Mouse (Mus musculus) heart, postnatal 0 days (tissue): ENCODE data around the gene Stab2. TPM values are rescaled to one million over a fixed set of nuclear protein-coding genes. Genes with fewer than 3 reads are reported as not detected.

Experiments
- ATAC-seq: fragments of 200-750 bp; cut with Nextera tagmentation; 2 replicates; pipeline ENCODE4 v1.8.0; 2017; ENCODE audit warnings: low read depth, moderate number of reproducible peaks, moderate library complexity; ENCODE audit not compliant: insufficient read depth
- DNase-seq: peaks from one replicate; pipeline ENCODE4 v3.0.0-alpha.2; 2016; ENCODE audit warnings: low spot score
- H3K27ac ChIP-seq: fragments of 300-500 bp; sonication (generic); 2 replicates; pipeline ENCODE4 v1.5.1; 2014; ENCODE audit warnings: low read depth, mild to moderate bottlenecking
- H3K27me3 ChIP-seq: fragments of 300-500 bp; sonication (generic); 2 replicates; pipeline ENCODE4 v1.6.1; 2014; ENCODE audit warnings: low read length, mixed read lengths; ENCODE audit not compliant: control insufficient read depth, insufficient read depth
- H3K36me3 ChIP-seq: fragments of 300-500 bp; sonication (generic); replicated peaks from 2 replicates; pipeline ENCODE4 v1.6.1; 2014; ENCODE audit warnings: low read length, mixed read lengths; ENCODE audit not compliant: control insufficient read depth, insufficient read depth
- H3K4me1 ChIP-seq: fragments of 300-500 bp; sonication (generic); 2 replicates; pipeline ENCODE4 v1.6.1; 2014; ENCODE audit warnings: antibody characterized with exemption; ENCODE audit not compliant: control insufficient read depth, insufficient read depth
- H3K4me2 ChIP-seq: fragments of 300-500 bp; sonication (generic); 2 replicates; pipeline ENCODE4 v1.6.1; 2014; ENCODE audit warnings: low read depth, mild to moderate bottlenecking, low read length, moderate library complexity
- H3K4me3 ChIP-seq: fragments of 300-500 bp; sonication (generic); 2 replicates; pipeline ENCODE4 v1.5.1; 2014; ENCODE audit warnings: low read depth, low read length
- H3K9ac ChIP-seq: fragments of 300-500 bp; sonication (generic); replicated peaks from 2 replicates; pipeline ENCODE4 v1.6.1; 2014; ENCODE audit warnings: low read depth, low read length, mixed read lengths
- H3K9me3 ChIP-seq: fragments of 300-500 bp; sonication (generic); replicated peaks from 2 replicates; pipeline ENCODE4 v1.6.1; 2016; ENCODE audit warnings: low read length; ENCODE audit not compliant: control insufficient read depth
- CTCF ChIP-seq: IDR thresholded peaks from 2 replicates; pipeline ENCODE4 v1.5.1; 2016; ENCODE audit warnings: antibody characterized with exemption, control low read depth, low read depth
- EP300 ChIP-seq: IDR thresholded peaks from 2 replicates; pipeline ENCODE4 v1.6.1; 2016; ENCODE audit warnings: antibody characterized with exemption, low read depth
- WGBS: fragments of 180-500 bp; shearing (Covaris S2); extraction: QIAGEN DNeasy Blood & Tissue Kit; methylation state at CpG from one replicate; pipeline ENCODE4 v1.1.7; 2014; 5-methylcytosine and 5-hydroxymethylcytosine counted together
- polyA plus RNA-seq: library from polyadenylated mRNA; unstranded; fragments of >200 nt; fragmentation: Nextera tagmentation; extraction: Ambion mirVana; gene quantifications from 2 replicates; pipeline ENCODE4 v1.2.1, GENCODE M21; 2015
- total RNA-seq: library from RNA; depleted of rRNA; stranded (reverse); fragments of >200 nt; gene quantifications from 2 replicates; pipeline ENCODE4 v1.2.3, GENCODE M21; 2014; ENCODE audit warnings: low replicate concordance

The Stab2 gene
- total and polyA plus RNA-seq, 2 experiments from 2014 or later = 0.22 to 3.9 TPM

DNA sequence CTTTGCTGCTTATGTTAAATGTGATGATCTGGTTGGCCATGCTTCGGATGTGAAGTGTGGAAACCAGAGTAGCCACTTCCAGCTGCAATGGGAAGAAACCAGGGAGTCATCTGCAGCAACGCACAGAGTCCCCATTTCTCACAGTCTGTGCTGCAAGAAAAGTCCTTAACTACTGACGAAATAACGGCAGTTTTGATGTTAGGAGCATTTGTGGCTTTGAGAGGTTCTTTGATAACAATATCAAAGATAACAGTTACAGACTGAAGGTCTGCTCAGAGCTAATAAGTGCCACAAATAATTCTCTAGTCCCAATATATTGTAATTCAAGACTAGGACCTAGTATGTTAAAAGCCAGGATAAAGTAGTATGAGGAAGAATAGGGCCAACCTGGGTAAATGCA is 57.9 kb downstream of the Stab2 start:
- Histone ChIP-seq H3K36me3 (no peaks in the 10 kb centered on the region), H3K4me1 (no peaks in the 10 kb centered on the region), H3K9me3 (no peaks in the 10 kb centered on the region), H3K9ac (no peak overlapping the region), H3K27ac (no peak overlapping the region), H3K4me2 (no peak overlapping the region), H3K27me3 (no peaks in the 10 kb centered on the region), H3K4me3 (no peak overlapping the region)
- ATAC-seq (no peak), DNase-seq (no peak)
- WGBS = 45% methylated on average over 4 of the region's 4 CpGs
- TF ChIP-seq CTCF (no peak), EP300 (no peak)

- Histone ChIP-seq H3K9ac (no peak overlapping the region), H3K9me3 (no peaks in the 10 kb centered on the region), H3K36me3 (no peaks in the 10 kb centered on the region), H3K4me3 (no peak overlapping the region), H3K27ac (no peak overlapping the region), H3K4me1 (no peaks in the 10 kb centered on the region), H3K27me3 (no peaks in the 10 kb centered on the region), H3K4me2 (no peak overlapping the region)
- DNase-seq (no peak), ATAC-seq (no peak)
- TF ChIP-seq EP300 (no peak), CTCF (no peak)
- 62% methylated on average over 2 of the region's 2 CpGs for WGBS
Observed at GRCm38 (mm10) chr10:86947541-86947940, 60.3 kb downstream of the Stab2 start.

DNA sequence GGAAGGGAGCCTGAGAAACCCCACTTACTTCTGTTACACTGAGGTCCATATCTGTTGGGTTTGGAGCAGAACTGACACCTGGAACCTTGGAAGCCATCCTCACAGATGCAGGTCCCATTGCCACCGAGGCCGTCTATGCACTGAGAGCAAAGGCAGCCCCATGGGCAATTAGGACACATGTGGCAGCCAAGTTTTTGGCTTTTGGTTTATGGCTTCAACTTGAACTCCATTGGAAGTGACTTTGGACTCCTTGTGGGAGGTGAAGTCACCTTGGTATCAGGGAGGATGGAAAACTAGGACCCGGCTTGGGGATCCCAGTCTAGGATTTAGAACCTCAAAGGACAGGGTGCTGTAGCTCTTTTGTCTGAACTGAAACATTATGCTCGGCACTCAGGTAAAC is 67.2 kb downstream of the Stab2 start:
- H3K4me1 ChIP-seq = no peaks in the 10 kb centered on the region
- WGBS = 88% methylated on average over 4 of the region's 4 CpGs
- TF ChIP-seq EP300 = no peak
- TF ChIP-seq CTCF = no peak
- H3K36me3 ChIP-seq = no peaks in the 10 kb centered on the region
- H3K27me3 ChIP-seq = no peaks in the 10 kb centered on the region
- no peak for ATAC-seq
- H3K4me2 ChIP-seq = no peak overlapping the region
- no peak for DNase-seq
- H3K4me3 ChIP-seq = no peak overlapping the region
- no peaks in the 10 kb centered on the region for H3K9me3 ChIP-seq
- no peak overlapping the region for H3K9ac ChIP-seq
- no peak overlapping the region for H3K27ac ChIP-seq

DNA sequence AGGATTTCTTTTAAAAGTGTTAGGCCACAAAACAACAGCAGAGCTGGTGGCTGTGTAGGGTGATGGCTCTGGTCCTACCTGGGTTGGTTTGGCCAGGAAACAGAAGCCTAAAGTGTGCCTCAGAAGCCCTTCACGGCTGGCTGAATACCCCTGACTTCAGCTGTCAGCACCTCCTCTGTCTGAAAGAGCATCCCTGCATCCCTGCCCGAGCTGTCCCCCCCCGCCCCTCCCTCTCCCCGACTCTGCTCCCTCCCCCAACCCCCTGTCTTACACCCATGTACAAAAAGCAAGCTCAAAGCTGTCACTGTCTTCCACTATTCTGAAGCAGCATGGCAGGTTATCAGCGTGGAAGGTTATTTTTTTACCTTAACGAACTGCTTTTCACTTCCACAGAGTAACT is 73.4 kb downstream of the Stab2 start:
- Histone ChIP-seq H3K4me3 (no peak overlapping the region), H3K9me3 (no peaks in the 10 kb centered on the region), H3K9ac (no peak overlapping the region), H3K27me3 (no peaks in the 10 kb centered on the region), H3K27ac (no peak overlapping the region), H3K4me2 (no peak overlapping the region), H3K36me3 (no peaks in the 10 kb centered on the region), H3K4me1 (no peaks in the 10 kb centered on the region)
- ATAC-seq (no peak), DNase-seq (no peak)
- whole genome bisulfite sequencing = 40% methylated on average over 6 of the region's 6 CpGs
- TF ChIP-seq EP300 = no peak
- no peak for TF ChIP-seq CTCF

- ATAC-seq (no peak), DNase-seq (no peak)
- H3K9me3 ChIP-seq = no peaks in the 10 kb centered on the region
- no peak for TF ChIP-seq CTCF
- TF ChIP-seq EP300 = no peak
- no peaks in the 10 kb centered on the region for H3K27me3 ChIP-seq
- 46% methylated on average over 3 of the region's 3 CpGs for WGBS
- H3K4me2 ChIP-seq = no peak overlapping the region
- no peak overlapping the region for H3K9ac ChIP-seq
- H3K4me3 ChIP-seq = no peak overlapping the region
- no peak overlapping the region for H3K27ac ChIP-seq
- H3K36me3 ChIP-seq = no peaks in the 10 kb centered on the region
- H3K4me1 ChIP-seq = no peaks in the 10 kb centered on the region
Observed at GRCm38 (mm10) chr10:86933906-86934305, 73.9 kb downstream of the Stab2 start.

GRCm38 (mm10) chr10:86933180-86933695 is 74.6 kb downstream of the Stab2 start:
- peak; percentile 24; the same call in 1 of the 2 replicates for ATAC-seq
- Histone ChIP-seq H3K27me3 (no peaks in the 10 kb centered on the region), H3K4me2 (no peak overlapping the region), H3K4me1 (no peaks in the 10 kb centered on the region), H3K9me3 (no peaks in the 10 kb centered on the region), H3K4me3 (no peak overlapping the region), H3K27ac (no peak overlapping the region), H3K36me3 (no peaks in the 10 kb centered on the region), H3K9ac (no peak overlapping the region)
- DNase-seq = no peak
- 61% methylated on average over 9 of the region's 9 CpGs for WGBS
- no peak for TF ChIP-seq EP300
- no peak for TF ChIP-seq CTCF
